ENCODE assay signal across 8 mouse cellular contexts in the genomic region with DNA sequence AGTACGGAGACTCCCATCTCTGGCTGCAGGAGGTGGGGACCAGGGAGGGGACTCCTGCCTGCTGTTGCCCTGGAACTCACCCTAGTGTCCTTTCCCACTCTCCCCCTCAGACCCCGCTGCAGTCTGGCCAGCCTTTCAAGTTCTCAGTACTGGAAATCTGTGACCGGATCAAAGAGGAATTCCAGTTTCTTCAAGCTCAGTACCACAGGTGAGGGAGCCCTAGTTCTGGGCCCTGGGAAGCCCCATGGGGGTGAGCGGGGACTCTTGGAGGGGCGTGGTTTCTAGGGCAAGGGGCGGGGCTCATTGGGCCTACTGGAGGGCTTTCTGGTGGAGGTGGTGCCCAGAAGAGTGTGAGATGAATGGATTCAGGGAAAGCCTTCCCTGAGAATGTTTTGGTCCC. TPM values are rescaled to one million over a fixed set of nuclear protein-coding genes. Genes with fewer than 3 reads are reported as not detected.
DNase-seq lines count a peak whose midpoint lies in the region; ATAC-seq lines count a peak whose summit lies in the region.

No protein-coding gene starts in this region.

- peak overlapping the region; percentile 55 for H3K4me3 ChIP-seq in forebrain, embryonic 10.5 days
- peak overlapping the region; percentile 60 for H3K4me3 ChIP-seq in kidney, embryonic 15.5 days (replicated peaks)
- H3K4me3 ChIP-seq in midbrain, embryonic 12.5 days = peak overlapping the region; percentile 47

- peak overlapping the region; percentile 25 for H3K27ac ChIP-seq in forebrain, embryonic 10.5 days
- peak overlapping the region; percentile 76 for H3K27ac ChIP-seq in kidney, embryonic 15.5 days
- peak overlapping the region; percentile 43; the same call in 1 of the 2 replicates for H3K27ac ChIP-seq in midbrain, embryonic 12.5 days (replicated peaks)

- H3K36me3 ChIP-seq in forebrain, embryonic 10.5 days (replicated peaks) = no peaks in the 10 kb centered on the region
- no peaks in the 10 kb centered on the region for H3K36me3 ChIP-seq in kidney, embryonic 15.5 days
- H3K36me3 ChIP-seq in midbrain, embryonic 12.5 days = no peaks in the 10 kb centered on the region

- 4% methylated on average over 6 of the region's 6 CpGs for WGBS in forebrain, embryonic 10.5 days
- 3% methylated on average over 6 of the region's 6 CpGs for WGBS in kidney, embryonic 15.5 days
- 2% methylated on average over 6 of the region's 6 CpGs for WGBS in midbrain, embryonic 12.5 days

- peak overlapping the region; percentile 87 for H3K4me2 ChIP-seq in kidney, embryonic 15.5 days
- peak overlapping the region; percentile 63 for H3K4me2 ChIP-seq in midbrain, embryonic 12.5 days (replicated peaks)

- peak; percentile 77 for DNase-seq in adrenal gland, adult 2 months
- DNase-seq in adrenal gland, postnatal 25 days = no peak
- DNase-seq in 3T3-L1 (ENCODE audit: low read depth, low spot score) = peak; percentile 54
- no peak for DNase-seq in forebrain, embryonic 10.5 days (ENCODE audit: extremely low spot score, low spot score)
- DNase-seq in left cerebral cortex, adult 18-20 months (ENCODE audit: low spot score in 2 of 2) = no peak
- no peak for DNase-seq in right cerebral cortex, postnatal 25 days

- H3K4me1 ChIP-seq in forebrain, embryonic 10.5 days = peaks cover 63% of the 10 kb centered on the region
- peaks cover 72% of the 10 kb centered on the region for H3K4me1 ChIP-seq in kidney, embryonic 15.5 days
- H3K4me1 ChIP-seq in midbrain, embryonic 12.5 days = peaks cover 45% of the 10 kb centered on the region

- H3K9me3 ChIP-seq in forebrain, embryonic 10.5 days = peaks cover 4% of the 10 kb centered on the region; the same call in 1 of the 2 replicates
- no peaks in the 10 kb centered on the region for H3K9me3 ChIP-seq in kidney, embryonic 15.5 days (replicated peaks)
- H3K9me3 ChIP-seq in midbrain, embryonic 12.5 days = no peaks in the 10 kb centered on the region

- peaks cover 90% of the 10 kb centered on the region for H3K27me3 ChIP-seq in forebrain, embryonic 10.5 days (ENCODE audit: poor library complexity, severe bottlenecking)
- H3K27me3 ChIP-seq in kidney, embryonic 15.5 days = peaks cover 44% of the 10 kb centered on the region
- H3K27me3 ChIP-seq in midbrain, embryonic 12.5 days = peaks cover 87% of the 10 kb centered on the region

- no peak for ATAC-seq in kidney, embryonic 15.5 days (replicated peaks; ENCODE audit: low FRiP score)
- ATAC-seq in midbrain, embryonic 12.5 days (ENCODE audit: low FRiP score, low read depth) = no peak

- H3K9ac ChIP-seq in kidney, embryonic 15.5 days = peak overlapping the region; percentile 54
- H3K9ac ChIP-seq in midbrain, embryonic 12.5 days (replicated peaks) = peak overlapping the region; percentile 52

RNA-seq across cellular contexts. Expression of gene Tle2, which starts 1.3 kb away (rescaled TPM):
- 10 to 100 TPM; 50.4 to 51.0 TPM for total RNA-seq in adrenal gland, adult 2 months (2021)
- polyA plus RNA-seq in adrenal gland, adult 2 months (2012; rRNA removed) = 417 and 691 TPM in 2 replicates
- 52.8 and 67.8 TPM in 2 replicates for total RNA-seq in adrenal gland, postnatal 25 days (2021)
- 4.1 and 4.3 TPM in 2 replicates for polyA plus RNA-seq in forebrain, embryonic 10.5 days (2016; fragmentation: Nextera tagmentation; extraction: Ambion mirVana)
- polyA plus RNA-seq in kidney, embryonic 15.5 days (2015; fragmentation: Nextera tagmentation; extraction: Ambion mirVana) = 39.3 and 45.6 TPM in 2 replicates
- polyA plus RNA-seq in midbrain, embryonic 12.5 days (2016; fragmentation: Nextera tagmentation; extraction: Ambion mirVana) = 17.8 and 17.9 TPM in 2 replicates
- 10 to 100 TPM; 41.3 to 42.4 TPM for total RNA-seq in left cerebral cortex, adult 18-20 months (2021)

RNA-seq across cellular contexts. Expression of gene Aes, which starts 16.4 kb away (rescaled TPM):
- total RNA-seq in adrenal gland, adult 2 months (2021) = 1,000 to 10,000 TPM; 1,028 to 1,195 TPM
- polyA plus RNA-seq in adrenal gland, adult 2 months (2012; rRNA removed) = 3,784 and 4,442 TPM in 2 replicates
- total RNA-seq in adrenal gland, postnatal 25 days (2021) = 983 and 1,070 TPM in 2 replicates
- 276 and 283 TPM in 2 replicates for polyA plus RNA-seq in forebrain, embryonic 10.5 days (2016; fragmentation: Nextera tagmentation; extraction: Ambion mirVana)
- polyA plus RNA-seq in kidney, embryonic 15.5 days (2015; fragmentation: Nextera tagmentation; extraction: Ambion mirVana) = 535 and 630 TPM in 2 replicates
- 524 and 532 TPM in 2 replicates for polyA plus RNA-seq in midbrain, embryonic 12.5 days (2016; fragmentation: Nextera tagmentation; extraction: Ambion mirVana)
- 100 to 1,000 TPM; 700 to 737 TPM for total RNA-seq in left cerebral cortex, adult 18-20 months (2021)

RNA-seq across cellular contexts. Expression of gene Tle6, which starts 25.2 kb away (rescaled TPM):
- 10 to 100 TPM; 24.0 to 59.6 TPM for total RNA-seq in adrenal gland, adult 2 months (2021)
- 49.5 and 90.8 TPM in 2 replicates for polyA plus RNA-seq in adrenal gland, adult 2 months (2012; rRNA removed)
- 26.4 and 37.4 TPM in 2 replicates for total RNA-seq in adrenal gland, postnatal 25 days (2021)
- polyA plus RNA-seq in forebrain, embryonic 10.5 days (2016; fragmentation: Nextera tagmentation; extraction: Ambion mirVana) = 2.8 and 3.1 TPM in 2 replicates
- 15.6 and 16.8 TPM in 2 replicates for polyA plus RNA-seq in kidney, embryonic 15.5 days (2015; fragmentation: Nextera tagmentation; extraction: Ambion mirVana)
- 2.9 and 5.1 TPM in 2 replicates for polyA plus RNA-seq in midbrain, embryonic 12.5 days (2016; fragmentation: Nextera tagmentation; extraction: Ambion mirVana)
- 10 to 100 TPM; 11.4 to 11.8 TPM for total RNA-seq in left cerebral cortex, adult 18-20 months (2021)

RNA-seq across cellular contexts. Expression of gene BC025920, which starts 30.4 kb away (rescaled TPM):
- total RNA-seq in adrenal gland, adult 2 months (2021) = 1 to 10 TPM; 1.1 to 2.3 TPM
- 0.26 and 0.59 TPM in 2 replicates for polyA plus RNA-seq in adrenal gland, adult 2 months (2012; rRNA removed)
- 2.4 and 2.6 TPM in 2 replicates for total RNA-seq in adrenal gland, postnatal 25 days (2021)
- 1.6 and 2.1 TPM in 2 replicates for polyA plus RNA-seq in forebrain, embryonic 10.5 days (2016; fragmentation: Nextera tagmentation; extraction: Ambion mirVana)
- polyA plus RNA-seq in kidney, embryonic 15.5 days (2015; fragmentation: Nextera tagmentation; extraction: Ambion mirVana) = 0.62 and 0.84 TPM in 2 replicates
- polyA plus RNA-seq in midbrain, embryonic 12.5 days (2016; fragmentation: Nextera tagmentation; extraction: Ambion mirVana) = 2.5 and 2.6 TPM in 2 replicates
- total RNA-seq in left cerebral cortex, adult 18-20 months (2021) = 1 to 10 TPM; 2.6 to 3.3 TPM

RNA-seq across cellular contexts. Expression of gene Gna11, which starts 30.7 kb away (rescaled TPM):
- 10 to 100 TPM; 76.6 to 86.0 TPM for total RNA-seq in adrenal gland, adult 2 months (2021)
- polyA plus RNA-seq in adrenal gland, adult 2 months (2012; rRNA removed) = 122 and 124 TPM in 2 replicates
- 76.8 and 77.9 TPM in 2 replicates for total RNA-seq in adrenal gland, postnatal 25 days (2021)
- polyA plus RNA-seq in forebrain, embryonic 10.5 days (2016; fragmentation: Nextera tagmentation; extraction: Ambion mirVana) = 73.4 and 77.2 TPM in 2 replicates
- 79.0 and 88.6 TPM in 2 replicates for polyA plus RNA-seq in kidney, embryonic 15.5 days (2015; fragmentation: Nextera tagmentation; extraction: Ambion mirVana)
- polyA plus RNA-seq in midbrain, embryonic 12.5 days (2016; fragmentation: Nextera tagmentation; extraction: Ambion mirVana) = 70.9 and 72.6 TPM in 2 replicates
- 100 to 1,000 TPM; 105 to 114 TPM for total RNA-seq in left cerebral cortex, adult 18-20 months (2021)

Comparison
In these comparisons a context has a peak if more than half of its experiments do, and no peak if none do; other contexts are left out.
1. DNase-seq: peak in adrenal gland, adult 2 months (single experiment) and 3T3-L1 (single experiment); none in adrenal gland, postnatal 25 days (single experiment), forebrain, embryonic 10.5 days (single experiment), left cerebral cortex, adult 18-20 months (0 of 2) and right cerebral cortex, postnatal 25 days (single experiment).
2. H3K27ac ChIP-seq: peak in every context shown above with its lines; median percentile 76 in kidney, embryonic 15.5 days; 43 in midbrain, embryonic 12.5 days; 25 in forebrain, embryonic 10.5 days.
3. Peak in every context shown above with its lines, with median percentiles within 50 percentile points of each other: H3K4me3 ChIP-seq.